In genomic region chr13:95196106-95196705, GRCm38 (mm10) we compare ENCODE assay signal across 15 mouse cellular contexts. TPM values are rescaled to one million over a fixed set of nuclear protein-coding genes. Genes with fewer than 3 reads are reported as not detected.
DNase-seq lines count a peak whose midpoint lies in the region; ATAC-seq and TF ChIP-seq lines count a peak whose summit lies in the region.
"Had no signal": no experiment of that assay in that cellular context is flagged by ENCODE, and none has a peak within 500 bp of the region (broad histone marks: within the 10 kb centered on the region; RNA-seq: fewer than 3 reads in every experiment).

No protein-coding gene starts in this region.

- no peaks in the 10 kb centered on the region for H3K36me3 ChIP-seq in forebrain, postnatal 0 days (ENCODE audit: insufficient read depth)
- no peaks in the 10 kb centered on the region for H3K36me3 ChIP-seq in midbrain, embryonic 14.5 days (ENCODE audit: control insufficient read depth, insufficient read depth, low read length)
- H3K36me3 ChIP-seq: embryonic facial prominence, embryonic 12.5 days; heart, embryonic 10.5 days; intestine, embryonic 15.5 days had no signal

- no peak overlapping the region for H3K4me2 ChIP-seq in forebrain, postnatal 0 days (ENCODE audit: low read depth)
- H3K4me2 ChIP-seq in midbrain, embryonic 14.5 days (ENCODE audit: low read length): no peak overlapping the region
- H3K4me2 ChIP-seq: embryonic facial prominence, embryonic 12.5 days; intestine, embryonic 15.5 days; lung, embryonic 14.5 days had no signal

- no peak overlapping the region for H3K4me3 ChIP-seq in forebrain, postnatal 0 days (ENCODE audit: low read depth, low read length)
- H3K4me3 ChIP-seq in midbrain, embryonic 14.5 days (replicated peaks; ENCODE audit: low read depth, low read length): no peak overlapping the region
- H3K4me3 ChIP-seq: embryonic facial prominence, embryonic 12.5 days; heart, embryonic 10.5 days; intestine, embryonic 15.5 days had no signal

- 56% methylated on average over 7 of the region's 7 CpGs for WGBS in forebrain, postnatal 0 days
- 46% methylated on average over 7 of the region's 7 CpGs for WGBS in midbrain, embryonic 14.5 days

- H3K9ac ChIP-seq in forebrain, postnatal 0 days: no peak overlapping the region
- H3K9ac ChIP-seq in midbrain, embryonic 14.5 days (replicated peaks; ENCODE audit: low read length): no peak overlapping the region
- H3K9ac ChIP-seq: embryonic facial prominence, embryonic 12.5 days; intestine, embryonic 15.5 days; lung, embryonic 14.5 days had no signal

- H3K9me3 ChIP-seq in forebrain, postnatal 0 days (ENCODE audit: low read length): no peaks in the 10 kb centered on the region
- H3K9me3 ChIP-seq in midbrain, embryonic 14.5 days (ENCODE audit: control insufficient read depth, low read length): no peaks in the 10 kb centered on the region
- H3K9me3 ChIP-seq: embryonic facial prominence, embryonic 12.5 days; heart, embryonic 10.5 days; intestine, embryonic 15.5 days had no signal

- ATAC-seq in forebrain, postnatal 0 days: peak; percentile 74
- ATAC-seq in midbrain, embryonic 14.5 days (ENCODE audit: low FRiP score, low TSS enrichment): no peak
- ATAC-seq: intestine, embryonic 15.5 days had no signal

- peak; percentile 66 for DNase-seq in heart, adult 11 months
- no peak for DNase-seq in heart, adult 8-10 months (ENCODE audit: low spot score)
- DNase-seq in brain, adult 2 months (ENCODE audit: low read depth, low spot score): peak; percentile 37
- peak; percentile 66 for DNase-seq in forebrain, postnatal 0 days
- DNase-seq in midbrain, embryonic 14.5 days: peak; percentile 59
- no peak for DNase-seq in ovary, adult 18-20 months (ENCODE audit: low spot score)
- no peak for DNase-seq in kidney, adult 18-20 months
- DNase-seq: adrenal gland, adult 2 months; cerebellum, adult 9-10 months; gastrocnemius, postnatal 10 days; heart, postnatal 14 days had no signal

- no peaks in the 10 kb centered on the region for H3K27me3 ChIP-seq in forebrain, postnatal 0 days (ENCODE audit: insufficient read depth, low read length)
- H3K27me3 ChIP-seq in midbrain, embryonic 14.5 days (ENCODE audit: control insufficient read depth, insufficient read depth, low read length): no peaks in the 10 kb centered on the region
- H3K27me3 ChIP-seq: embryonic facial prominence, embryonic 12.5 days; intestine, embryonic 15.5 days had no signal

- H3K4me1 ChIP-seq in forebrain, postnatal 0 days (ENCODE audit: insufficient read depth): 0 out of 2 replicates have a peak, but pooled peaks cover 5% of the 10 kb centered on the region
- H3K4me1 ChIP-seq in midbrain, embryonic 14.5 days (ENCODE audit: control insufficient read depth, insufficient read depth, low read length): 0 out of 2 replicates have a peak, but pooled peaks cover 11% of the 10 kb centered on the region
- H3K4me1 ChIP-seq: embryonic facial prominence, embryonic 12.5 days; heart, embryonic 10.5 days; intestine, embryonic 15.5 days had no signal

- H3K27ac ChIP-seq in forebrain, postnatal 0 days (ENCODE audit: low read depth, low read length): no peak overlapping the region
- H3K27ac ChIP-seq in midbrain, embryonic 14.5 days (replicated peaks; ENCODE audit: low read depth, low read length): peak overlapping the region; percentile 64
- H3K27ac ChIP-seq: embryonic facial prominence, embryonic 12.5 days; heart, embryonic 10.5 days; intestine, embryonic 15.5 days had no signal

- no peak for TF ChIP-seq CTCF in forebrain, postnatal 0 days (IDR thresholded peaks at IDR 0.05; ENCODE audit: low read depth)

RNA-seq across cellular contexts. Expression of gene Pde8b, which starts 53.9 kb away (rescaled TPM):
- 1 to 10 TPM; 2.5 to 5.2 (median 3.2) TPM for total RNA-seq in heart, adult 8-10 months (2022)
- total RNA-seq in forebrain, postnatal 0 days (2014; rRNA removed): 15.5 and 21.1 TPM in 2 replicates
- 4.8 and 6.5 TPM in 2 replicates for polyA plus RNA-seq in forebrain, postnatal 0 days (2015; fragmentation: Nextera tagmentation; extraction: Ambion mirVana)
- 7.3 and 7.5 TPM in 2 replicates for polyA plus RNA-seq in midbrain, embryonic 14.5 days (2014; fragmentation: Nextera tagmentation; extraction: Ambion mirVana)

Comparison
In these comparisons a context has a peak if more than half of its experiments do, and no peak if none do; other contexts are left out.
1. DNase-seq: peak in heart, adult 11 months (single experiment), brain, adult 2 months (single experiment), forebrain, postnatal 0 days (single experiment) and midbrain, embryonic 14.5 days (single experiment); none in heart, adult 8-10 months (single experiment), ovary, adult 18-20 months (single experiment) and kidney, adult 18-20 months (single experiment).